Mouse (Mus musculus): ENCODE data around the gene Gm17657.
A peak's percentile ranks its signal among the peaks of the same experiment; 100 is the strongest.

Gm17657 gene

GRCm38 (mm10) chr17:29549543-29550428 lies at the start of gene Gm17657, which contains the start of gene Tbc1d22b:
Gene Gm17657, minus strand, starts transcription at chr17:29549638.
Gene Tbc1d22b, plus strand, starts transcription at chr17:29549785.
- peak; percentile 97 to 98 for DNase-seq

- no peak for DNase-seq
Measured at GRCm38 (mm10) chr17:29599051-29599450, 49.6 kb upstream of the Gm17657 start.

GRCm38 (mm10) chr17:29596771-29597132 lies 47.3 kb upstream of the Gm17657 start:
- DNase-seq: no peak

GRCm38 (mm10) chr17:29595891-29596770 lies 46.7 kb upstream of the Gm17657 start:
- no peak for DNase-seq

- DNase-seq: no peak
Measured at GRCm38 (mm10) chr17:29589221-29589898, 39.9 kb upstream of the Gm17657 start.

GRCm38 (mm10) chr17:29586921-29587320 lies 37.5 kb upstream of the Gm17657 start:
- no peak for DNase-seq

GRCm38 (mm10) chr17:29585446-29585845 lies 36.0 kb upstream of the Gm17657 start:
- peak; percentile 49 to 63 for DNase-seq

GRCm38 (mm10) chr17:29584737-29585136 lies 35.3 kb upstream of the Gm17657 start:
- DNase-seq: no peak

GRCm38 (mm10) chr17:29584306-29584705 lies 34.9 kb upstream of the Gm17657 start:
- peak; percentile 54 to 69 for DNase-seq

- DNase-seq: no peak
Measured at GRCm38 (mm10) chr17:29583569-29583968, 34.1 kb upstream of the Gm17657 start.

- no peak for DNase-seq
Measured at GRCm38 (mm10) chr17:29579579-29580126, 30.2 kb upstream of the Gm17657 start.

- no peak for DNase-seq
Measured at GRCm38 (mm10) chr17:29569831-29570230, 20.4 kb upstream of the Gm17657 start.

GRCm38 (mm10) chr17:29568435-29568834 lies 19.0 kb upstream of the Gm17657 start:
- DNase-seq: no peak

- peak in 1 of 2 experiments; percentile 31 for DNase-seq
Measured at GRCm38 (mm10) chr17:29565521-29565920, 16.1 kb upstream of the Gm17657 start.

GRCm38 (mm10) chr17:29558476-29558875 lies 9.0 kb upstream of the Gm17657 start:
- DNase-seq: no peak

- DNase-seq: peak; percentile 6 to 24
Measured at GRCm38 (mm10) chr17:29556893-29557292, 7.5 kb upstream of the Gm17657 start.

GRCm38 (mm10) chr17:29556456-29556855 lies 7.0 kb upstream of the Gm17657 start:
- no peak for DNase-seq

- no peak for DNase-seq
Measured at GRCm38 (mm10) chr17:29554176-29554575, 4.7 kb upstream of the Gm17657 start.

GRCm38 (mm10) chr17:29552162-29552732 lies 2.8 kb upstream of the Gm17657 start, which contains the start of gene Tmem217:
Gene Tmem217, minus strand, starts transcription at chr17:29552385.
- DNase-seq: peak in 1 of 2 experiments; percentile 13

- DNase-seq: peak; percentile 24 to 29
Measured at GRCm38 (mm10) chr17:29551019-29551418, 1.6 kb upstream of the Gm17657 start.

- no peak for DNase-seq
Measured at GRCm38 (mm10) chr17:29548994-29549393, 444 bp downstream of the Gm17657 start.

GRCm38 (mm10) chr17:29548494-29548893 lies 944 bp downstream of the Gm17657 start:
- no peak for DNase-seq
